Mouse (Mus musculus): ENCODE data around the gene Slc7a4.

- TF ChIP-seq CTCF (IDR thresholded peaks at IDR 0.05) (no peak), POLR2A (IDR thresholded peaks at IDR 0.05; ENCODE audit: insufficient read depth, low read depth, low read length) (no peak)
Observed at GRCm38 (mm10) chr16:17604941-17605340, 21.9 kb upstream of the Slc7a4 start.
